Mouse (Mus musculus): ENCODE measurements around the gene Olfr101.

Olfr101 gene

DNA sequence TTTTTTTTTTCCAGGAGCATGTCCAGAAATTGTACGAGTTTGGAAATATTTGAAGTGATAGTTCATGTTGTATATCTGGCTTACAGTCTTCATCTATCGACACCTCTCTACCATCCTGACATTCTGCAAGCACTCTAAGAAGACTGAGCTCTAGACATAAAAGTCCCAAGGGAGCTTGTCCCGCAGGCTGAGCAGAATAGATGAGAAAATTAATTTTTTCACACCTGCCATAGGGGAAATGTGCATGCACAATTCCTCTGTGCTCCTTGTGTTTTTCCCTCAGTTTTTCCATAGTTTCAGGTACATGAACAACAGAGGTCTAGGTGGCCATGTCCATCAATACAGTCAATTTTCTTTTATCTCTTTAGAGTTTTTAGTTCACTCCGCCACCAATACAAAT is at the start of gene Olfr101:
Gene Olfr101 (minus strand): TSS at position 101 of the 400 bp plus-strand sequence.
- no peak for DNase-seq

- no peak for DNase-seq
Observed at GRCm38 (mm10) chr17:37339598-37339997, 35.5 kb upstream of the Olfr101 start, which contains the start of gene Olfr103. TSS of gene Olfr103 (minus strand) at chr17:37339698.

GRCm38 (mm10) chr17:37316954-37317353 is 12.8 kb upstream of the Olfr101 start, which contains the start of gene Olfr102:
TSS of gene Olfr102 (minus strand) at chr17:37317054.
- DNase-seq = no peak

GRCm38 (mm10) chr17:37310146-37310699 is 6.1 kb upstream of the Olfr101 start:
- DNase-seq = no peak

- no peak for DNase-seq
Observed at GRCm38 (mm10) chr17:37308483-37308882, 4.4 kb upstream of the Olfr101 start.

DNA sequence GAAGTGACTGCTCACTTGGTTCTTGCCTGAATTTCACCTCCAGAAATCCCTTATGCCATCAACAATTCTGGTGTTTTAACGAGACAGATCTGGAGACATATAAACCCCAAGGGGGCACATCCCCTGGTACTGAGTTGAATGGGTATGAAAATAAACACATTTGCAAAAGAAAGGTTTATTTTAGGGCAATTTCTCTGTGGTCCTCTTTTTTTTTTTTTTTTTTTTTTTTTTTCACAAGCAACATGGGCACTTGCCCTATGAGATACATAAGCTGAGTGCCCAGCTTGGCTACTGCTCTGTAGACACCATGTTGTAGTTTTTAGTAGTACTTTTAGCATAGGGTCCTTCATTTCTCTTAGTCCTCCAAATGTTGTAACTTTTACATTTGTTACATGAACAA is 20.8 kb downstream of the Olfr101 start, which contains the start of gene Olfr99:
Gene Olfr99 (minus strand): TSS at position 101 of the 400 bp plus-strand sequence.
- DNase-seq = no peak

GRCm38 (mm10) chr17:37280331-37280730 is 23.8 kb downstream of the Olfr101 start:
- no peak for DNase-seq

GRCm38 (mm10) chr17:37276573-37276972 is 27.5 kb downstream of the Olfr101 start:
- DNase-seq = no peak

DNA sequence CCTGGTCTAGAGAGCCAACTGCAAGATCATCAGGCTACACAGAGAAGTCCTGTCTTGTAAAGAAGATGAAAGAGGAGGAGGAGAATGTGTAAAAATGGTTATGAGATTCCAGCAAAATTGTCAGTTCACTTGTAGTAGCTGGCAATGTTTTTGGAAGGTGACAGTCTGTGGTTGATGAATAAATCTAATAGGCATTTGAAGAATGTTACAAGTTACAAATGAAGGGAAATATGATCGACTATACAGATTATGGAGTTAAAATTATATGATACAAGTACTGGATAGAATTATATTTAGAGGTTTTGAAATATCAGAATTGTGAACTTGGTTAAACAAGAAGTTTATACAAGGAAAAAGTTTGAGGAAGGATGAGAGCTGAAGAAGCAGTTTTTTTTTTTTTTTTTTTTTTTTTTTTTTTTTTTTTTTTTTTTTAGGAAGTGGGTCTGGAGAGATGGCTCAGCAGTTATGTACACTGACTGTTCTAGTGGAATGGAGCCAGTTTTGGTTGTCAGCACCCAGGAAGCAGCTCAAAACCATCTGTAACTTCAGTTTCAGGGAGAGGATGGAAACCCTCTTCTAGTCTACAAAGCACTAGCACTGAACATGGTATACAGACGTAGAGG is 28.4 kb downstream of the Olfr101 start:
- no peak for DNase-seq

DNA sequence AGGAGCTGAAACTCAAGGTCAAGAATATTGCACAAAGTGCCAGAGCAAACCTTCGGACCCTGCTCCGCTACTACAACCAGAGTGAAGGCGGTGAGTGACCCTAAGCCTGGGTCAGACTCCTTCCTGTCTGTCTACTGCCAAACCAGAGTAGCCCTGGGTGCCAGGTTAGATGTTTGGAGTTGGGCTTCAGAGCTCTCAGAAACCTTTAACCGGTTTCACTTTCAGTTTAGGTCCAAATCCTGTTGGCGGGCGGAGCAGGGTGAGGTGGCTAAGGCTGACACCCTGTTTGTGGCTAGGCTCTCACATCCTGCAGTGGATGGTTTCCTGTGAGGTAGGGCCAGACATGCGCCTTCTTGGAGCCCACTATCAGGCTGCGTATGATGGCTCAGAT is 33.4 kb downstream of the Olfr101 start:
- DNase-seq = no peak

DNA sequence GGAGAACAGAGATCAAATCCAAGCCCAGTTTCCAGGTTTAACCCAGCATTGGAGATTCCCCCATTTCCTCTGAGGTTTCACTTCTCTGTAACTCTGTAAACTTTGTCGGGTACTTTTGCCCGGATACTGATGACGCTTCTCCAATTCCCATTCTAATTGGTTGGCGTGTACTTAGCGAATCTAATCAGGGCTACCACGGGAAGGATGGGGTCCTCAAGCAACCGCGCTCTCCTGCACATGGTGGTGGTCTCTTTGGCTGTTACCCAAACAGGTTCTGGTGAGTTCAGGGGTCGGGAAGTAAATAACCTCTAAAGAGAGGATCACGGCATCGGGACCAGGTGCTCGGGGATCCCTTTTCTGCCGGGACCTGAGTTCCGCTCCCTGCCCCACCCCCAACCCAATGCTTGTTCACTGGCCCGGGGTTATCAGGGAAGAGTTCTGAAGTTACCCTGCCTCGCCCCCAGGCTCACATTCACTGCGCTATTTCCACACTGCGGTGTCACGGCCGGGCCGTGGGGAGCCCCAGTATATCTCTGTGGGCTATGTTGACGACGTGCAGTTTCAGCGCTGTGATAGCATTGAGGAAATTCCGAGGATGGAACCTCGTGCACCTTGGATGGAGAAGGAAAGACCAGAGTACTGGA is 33.9 kb downstream of the Olfr101 start, which contains the start of gene H2-M3:
Gene H2-M3 (plus strand): TSS at position 163 of the 644 bp plus-strand sequence.
- DNase-seq = peak; percentile 33

DNA sequence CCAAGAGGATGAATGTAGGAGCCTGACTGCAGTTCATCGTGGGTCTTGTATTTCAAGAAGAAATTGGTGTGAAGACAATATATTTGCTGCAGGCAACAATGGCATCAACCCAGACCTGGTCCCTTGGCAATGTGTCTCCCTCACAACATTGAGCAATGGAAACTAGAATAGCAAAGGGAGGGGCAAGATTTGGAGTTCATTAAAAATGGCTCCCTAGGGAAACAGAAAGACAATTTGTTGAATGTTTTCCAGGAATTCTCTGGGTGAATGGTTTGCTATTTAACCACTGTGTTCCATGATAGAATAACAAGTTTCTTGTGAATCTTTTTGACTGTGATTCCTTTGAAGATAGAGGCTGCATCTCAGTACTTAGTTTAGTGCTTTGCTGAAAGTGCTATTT is 40.5 kb downstream of the Olfr101 start, which contains the start of gene Olfr98:
Gene Olfr98 (minus strand): TSS at position 124 of the 400 bp plus-strand sequence.
- DNase-seq = no peak

DNA sequence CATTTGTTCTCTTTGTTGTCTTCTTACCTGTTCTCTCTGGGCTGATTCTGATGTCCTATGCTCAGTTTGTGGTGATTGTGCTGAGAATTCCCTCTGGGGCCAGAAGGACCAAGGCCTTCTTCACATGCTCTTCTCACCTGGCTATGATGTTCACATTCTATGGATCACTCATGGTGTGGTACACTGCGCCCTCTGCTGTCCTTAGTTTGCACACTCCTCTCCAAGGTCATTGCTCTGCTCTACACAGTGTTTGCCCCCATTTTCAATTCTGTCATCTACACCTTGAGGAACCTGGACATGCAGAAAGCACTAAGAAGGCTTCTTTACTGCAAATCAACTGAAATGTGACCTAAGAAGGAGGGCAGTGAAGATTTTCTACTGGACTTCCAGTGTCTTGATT is 53.6 kb downstream of the Olfr101 start:
- DNase-seq = no peak

GRCm38 (mm10) chr17:37249460-37249859 is 54.7 kb downstream of the Olfr101 start:
- no peak for DNase-seq
